Mouse (Mus musculus): ENCODE measurements around the gene Rccd1. TPM values are rescaled to one million over a fixed set of nuclear protein-coding genes. Genes with fewer than 3 reads are reported as not detected.

Rccd1 gene
- polyA plus RNA-seq, 1 experiment from 2014 or later: 10.0 TPM

DNA sequence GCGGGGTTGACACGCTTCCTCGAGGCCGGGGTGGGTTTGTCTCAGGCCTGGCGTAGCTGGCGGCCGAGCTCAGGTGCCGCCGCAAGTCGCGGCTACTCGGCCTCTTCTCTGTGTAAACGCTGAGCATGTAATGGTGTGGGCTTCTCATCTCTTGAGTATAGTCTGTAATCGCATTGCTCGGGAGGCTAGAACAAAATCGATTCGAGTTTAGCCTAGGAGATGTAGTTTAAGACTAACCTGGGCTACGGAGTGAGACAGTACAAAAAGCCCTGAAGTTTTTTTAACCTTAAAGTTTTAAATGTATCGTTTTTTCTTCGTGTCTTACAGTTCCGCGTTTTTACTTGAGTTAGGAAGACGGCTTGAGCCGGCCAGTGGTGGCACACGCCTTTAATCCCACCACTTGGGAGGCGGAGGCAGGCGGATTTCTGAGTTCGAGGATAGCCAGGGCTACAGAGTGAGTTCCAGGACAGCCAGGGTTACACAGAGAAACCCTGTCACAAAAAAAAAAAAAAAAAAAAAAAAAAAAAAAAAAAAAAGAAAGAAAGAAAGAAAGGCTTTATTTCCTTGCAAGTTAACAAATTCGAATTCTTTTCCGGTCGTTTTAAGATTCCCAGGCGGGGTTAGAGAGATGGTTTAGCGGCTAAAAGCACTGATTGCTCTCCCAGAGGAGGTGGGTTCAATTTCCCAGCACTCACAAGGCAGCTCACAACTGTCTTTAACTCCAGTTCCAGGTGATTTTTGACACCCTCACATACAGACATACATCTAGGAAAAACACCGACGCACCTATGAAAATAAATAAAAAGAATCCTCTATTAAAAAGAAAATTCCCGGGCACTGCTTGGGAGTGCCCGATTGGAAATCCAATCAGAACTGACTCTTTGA lies 29.2 kb downstream of the Rccd1 start:
- Histone ChIP-seq H3K27ac (peak overlapping the region; percentile 87), H3K27me3 (replicated peaks) (no peaks in the 10 kb centered on the region), H3K4me2 (peak overlapping the region; percentile 78), H3K4me1 (0 out of 2 replicates have a peak, but pooled peaks cover 12% of the 10 kb centered on the region), H3K9me3 (no peaks in the 10 kb centered on the region), H3K4me3 (replicated peaks) (peak overlapping the region; percentile 87), H3K36me3 (0 out of 2 replicates have a peak, but pooled peaks cover 3% of the 10 kb centered on the region), H3K9ac (peak overlapping the region; percentile 78)
- ATAC-seq (ENCODE audit: insufficient read depth, low FRiP score, low read depth): peak; percentile 44
- 7% methylated on average over 37 of the region's 37 CpGs for WGBS

DNA sequence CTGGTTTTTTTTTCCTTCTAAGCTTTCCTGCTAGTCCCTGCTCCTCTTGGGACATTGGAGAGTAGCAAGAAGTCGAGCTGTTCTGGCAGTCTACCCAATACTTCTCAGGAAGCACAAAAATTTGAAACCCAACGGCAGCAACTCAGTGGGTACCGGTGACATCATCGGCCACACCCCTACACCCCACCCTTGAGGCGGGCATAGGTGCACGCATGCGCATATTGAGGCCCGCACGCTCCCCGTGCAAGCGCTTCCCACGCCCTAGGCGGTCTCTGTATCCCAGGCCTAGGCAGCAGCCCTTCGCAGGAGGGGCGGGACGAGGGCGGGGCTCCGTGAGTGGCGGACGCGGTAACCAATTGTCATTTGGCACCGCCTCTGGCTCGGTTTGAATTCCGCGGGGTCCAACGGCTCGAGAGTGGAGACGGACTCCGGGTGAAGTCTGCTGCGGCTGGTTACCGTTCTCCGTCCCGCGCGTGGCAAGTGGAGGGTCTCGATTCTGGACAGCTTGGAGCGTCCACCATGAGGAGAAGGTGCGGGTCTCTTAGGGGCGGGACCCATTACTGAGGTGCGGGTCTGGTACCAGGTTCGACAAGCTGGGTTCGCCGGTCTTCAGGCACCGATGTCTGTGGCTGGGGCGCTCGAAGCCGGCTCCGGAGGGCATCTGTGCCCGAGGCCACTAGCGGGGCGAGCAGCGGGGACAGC lies 30.0 kb downstream of the Rccd1 start, which contains the start of gene Prc1:
TSS of gene Prc1 (plus strand) at position 389 of the 702 bp plus-strand sequence.
- H3K27me3 ChIP-seq (replicated peaks): no peaks in the 10 kb centered on the region
- H3K27ac ChIP-seq: peak within 1 kb of the TSS; percentile 87
- H3K9me3 ChIP-seq: no peaks in the 10 kb centered on the region
- H3K4me3 ChIP-seq (replicated peaks): peak within 1 kb of the TSS; percentile 87
- peak; percentile 99 for ATAC-seq (ENCODE audit: insufficient read depth, low FRiP score, low read depth)
- WGBS: under 1% methylated on average over 52 of the region's 52 CpGs
- peak within 1 kb of the TSS; percentile 78 for H3K4me2 ChIP-seq
- H3K4me1 ChIP-seq: 0 out of 2 replicates have a peak, but pooled peaks cover 12% of the 10 kb centered on the region
- H3K9ac ChIP-seq: peak within 1 kb of the TSS; percentile 78
- H3K36me3 ChIP-seq: 0 out of 2 replicates have a peak, but pooled peaks cover 3% of the 10 kb centered on the region

DNA sequence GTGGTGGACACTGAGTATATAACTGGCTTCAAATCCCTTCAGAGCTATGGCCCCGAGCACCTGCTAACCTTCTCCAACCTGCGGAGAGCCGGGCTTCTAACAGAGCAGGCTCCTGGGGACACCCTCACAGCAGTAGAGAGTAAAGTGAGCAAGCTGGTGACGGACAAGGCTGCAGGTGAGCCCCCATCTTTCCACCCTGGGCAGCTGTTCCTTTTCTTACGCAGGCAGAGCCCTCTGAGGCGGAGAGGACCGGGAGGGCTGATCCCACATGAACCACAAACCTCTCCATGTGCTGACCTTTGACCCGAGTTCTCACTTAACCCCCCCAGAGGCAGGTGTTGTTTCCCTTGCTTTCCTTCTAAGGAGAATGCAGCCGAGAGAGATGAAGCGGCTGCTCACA lies 36.5 kb downstream of the Rccd1 start:
- Histone ChIP-seq H3K9ac (no peak overlapping the region), H3K9me3 (no peaks in the 10 kb centered on the region), H3K4me3 (replicated peaks) (no peak overlapping the region), H3K27ac (no peak overlapping the region), H3K27me3 (replicated peaks) (no peaks in the 10 kb centered on the region), H3K4me1 (no peaks in the 10 kb centered on the region), H3K4me2 (no peak overlapping the region), H3K36me3 (peaks cover 24% of the 10 kb centered on the region)
- 73% methylated on average over 10 of the region's 10 CpGs for WGBS
- ATAC-seq (ENCODE audit: insufficient read depth, low FRiP score, low read depth): no peak

DNA sequence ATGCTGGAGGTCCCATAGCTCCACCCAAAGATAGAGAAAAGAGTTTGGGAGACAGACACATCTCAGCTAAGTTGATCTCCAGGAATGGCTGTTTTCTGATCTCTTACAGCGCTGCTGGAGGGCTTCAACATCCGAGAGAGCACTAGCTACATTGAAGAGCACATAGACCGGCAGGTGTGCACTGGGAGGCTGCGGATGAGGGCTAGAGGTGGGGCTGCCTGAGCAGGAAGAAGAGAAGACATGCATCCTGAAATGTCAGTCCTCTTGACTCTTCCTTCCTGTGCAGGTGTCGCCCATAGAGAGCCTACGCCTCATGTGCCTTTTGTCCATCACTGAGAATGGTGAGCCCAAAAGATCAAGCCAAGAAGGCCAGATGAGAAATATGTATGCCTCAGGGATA lies 38.5 kb downstream of the Rccd1 start:
- WGBS: 91% methylated on average over 6 of the region's 6 CpGs
- Histone ChIP-seq H3K4me1 (no peaks in the 10 kb centered on the region), H3K4me3 (replicated peaks) (no peak overlapping the region), H3K27me3 (replicated peaks) (no peaks in the 10 kb centered on the region), H3K9me3 (no peaks in the 10 kb centered on the region), H3K4me2 (no peak overlapping the region), H3K36me3 (peaks cover 25% of the 10 kb centered on the region), H3K9ac (no peak overlapping the region), H3K27ac (no peak overlapping the region)
- no peak for ATAC-seq (ENCODE audit: insufficient read depth, low FRiP score, low read depth)

DNA sequence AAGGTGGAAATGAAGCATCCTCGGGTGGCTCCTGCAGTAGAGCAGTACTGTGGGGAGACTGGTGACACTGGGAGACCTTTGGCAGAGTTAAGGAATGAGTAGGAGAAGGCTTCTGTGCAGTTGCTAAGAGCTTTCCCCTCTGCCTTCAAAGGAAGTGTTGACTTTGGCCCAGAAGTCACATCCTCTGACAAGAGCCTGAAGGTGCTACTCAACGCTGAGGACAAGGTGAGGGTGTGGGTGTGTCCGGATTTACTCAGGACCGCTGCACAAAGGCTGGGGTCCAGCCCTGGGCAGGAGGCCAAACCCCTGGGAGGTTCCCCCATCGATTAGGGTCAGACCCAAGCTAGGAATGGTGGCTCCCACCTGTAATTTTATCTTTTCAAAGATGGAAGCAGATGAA lies 39.9 kb downstream of the Rccd1 start:
- 90% methylated on average over 5 of the region's 5 CpGs for WGBS

DNA sequence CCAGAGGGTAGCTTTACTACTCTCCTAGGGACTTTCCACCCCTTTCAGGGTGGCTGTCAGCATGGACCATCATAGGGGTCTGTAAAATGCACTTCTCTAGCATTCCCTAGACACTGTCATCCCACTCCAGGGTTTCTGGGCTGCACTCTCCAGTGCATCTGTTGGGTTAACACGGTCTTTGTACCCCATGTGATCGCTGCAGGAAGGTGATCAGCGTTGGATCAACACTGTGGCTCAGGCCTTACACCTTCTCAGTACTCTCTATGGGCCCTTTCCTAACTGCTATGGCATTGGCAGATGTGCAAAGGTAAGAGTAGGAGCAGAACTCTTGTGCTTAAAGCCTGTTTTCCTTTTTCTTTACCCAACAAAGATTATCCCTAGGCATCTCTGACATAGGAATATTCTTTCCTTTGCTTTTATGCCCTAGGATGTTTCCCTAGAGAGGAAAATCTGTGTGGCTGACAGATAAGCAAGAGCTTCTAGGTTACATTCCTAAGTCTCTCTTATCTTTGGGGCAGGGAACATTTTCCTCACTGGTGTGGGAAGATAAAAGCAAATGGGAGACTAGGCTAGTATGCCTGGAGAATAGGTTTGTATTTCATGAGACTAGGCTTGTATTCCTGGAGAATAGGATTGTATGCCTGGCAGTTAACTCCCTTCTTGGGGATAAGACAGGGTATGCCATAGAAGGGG lies 40.9 kb downstream of the Rccd1 start:
- Histone ChIP-seq H3K27ac (no peak overlapping the region), H3K4me3 (replicated peaks) (no peak overlapping the region), H3K9me3 (no peaks in the 10 kb centered on the region), H3K4me2 (no peak overlapping the region), H3K9ac (no peak overlapping the region), H3K4me1 (no peaks in the 10 kb centered on the region), H3K36me3 (peaks cover 29% of the 10 kb centered on the region), H3K27me3 (replicated peaks) (no peaks in the 10 kb centered on the region)
- 82% methylated on average over 3 of the region's 3 CpGs for WGBS
- no peak for ATAC-seq (ENCODE audit: insufficient read depth, low FRiP score, low read depth)

More for the DNA sequence above, 39.9 kb downstream of the Rccd1 start:
- Histone ChIP-seq H3K27me3 (replicated peaks) (no peaks in the 10 kb centered on the region), H3K4me3 (replicated peaks) (no peak overlapping the region), H3K9ac (no peak overlapping the region), H3K9me3 (no peaks in the 10 kb centered on the region), H3K4me2 (no peak overlapping the region), H3K27ac (no peak overlapping the region), H3K36me3 (peaks cover 29% of the 10 kb centered on the region), H3K4me1 (no peaks in the 10 kb centered on the region)
- no peak for ATAC-seq (ENCODE audit: insufficient read depth, low FRiP score, low read depth)

DNA sequence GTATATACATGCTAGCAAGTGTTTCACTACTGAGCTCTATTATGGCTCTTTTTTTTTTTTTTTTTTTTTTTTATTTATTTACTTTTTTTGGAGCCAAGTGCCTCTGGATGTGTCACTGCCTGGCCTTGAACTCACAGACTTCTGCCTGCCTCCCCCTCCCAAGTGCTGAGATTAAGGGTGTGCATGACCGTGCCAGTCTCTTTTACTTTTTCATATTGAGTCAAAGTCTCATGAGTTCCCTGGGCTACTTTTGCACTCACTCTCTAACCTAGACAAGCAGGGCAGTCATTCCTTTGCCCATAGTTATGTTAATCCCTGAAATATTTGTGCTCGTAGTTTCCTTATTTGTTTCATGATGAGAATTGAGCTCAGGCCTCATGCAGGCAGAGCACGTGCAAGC lies 42.6 kb downstream of the Rccd1 start:
- Histone ChIP-seq H3K27me3 (replicated peaks) (no peaks in the 10 kb centered on the region), H3K36me3 (peaks cover 32% of the 10 kb centered on the region), H3K9ac (no peak overlapping the region), H3K27ac (no peak overlapping the region), H3K4me2 (no peak overlapping the region), H3K4me3 (replicated peaks) (no peak overlapping the region), H3K9me3 (no peaks in the 10 kb centered on the region), H3K4me1 (no peaks in the 10 kb centered on the region)
- no peak for ATAC-seq (ENCODE audit: insufficient read depth, low FRiP score, low read depth)
- 83% methylated on average over 3 of the region's 3 CpGs for WGBS

DNA sequence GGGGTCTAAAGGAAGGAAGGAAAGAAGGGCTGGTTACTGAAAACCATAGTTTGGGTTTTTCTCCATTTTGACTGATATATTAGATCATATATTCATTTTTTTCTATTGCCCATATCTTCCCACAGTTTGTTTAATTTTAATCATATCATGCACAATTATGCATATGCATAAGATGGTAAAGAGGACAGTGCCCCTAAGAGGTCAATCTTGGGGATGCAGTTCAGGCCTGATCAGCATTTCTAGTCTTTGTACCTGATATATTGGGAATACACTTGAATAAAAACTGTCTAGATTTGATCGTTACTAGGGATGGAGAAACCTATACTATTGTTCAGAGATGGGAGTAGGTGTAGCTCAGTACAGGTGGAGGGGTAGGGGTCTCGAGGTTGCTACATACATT lies 43.3 kb downstream of the Rccd1 start:
- H3K4me1 ChIP-seq: no peaks in the 10 kb centered on the region
- no peaks in the 10 kb centered on the region for H3K27me3 ChIP-seq (replicated peaks)
- no peak overlapping the region for H3K27ac ChIP-seq
- H3K9me3 ChIP-seq: no peaks in the 10 kb centered on the region
- no peak overlapping the region for H3K4me3 ChIP-seq (replicated peaks)
- whole genome bisulfite sequencing: 84% methylated on average over 2 of the region's 2 CpGs
- H3K4me2 ChIP-seq: no peak overlapping the region
- ATAC-seq (ENCODE audit: insufficient read depth, low FRiP score, low read depth): no peak
- H3K9ac ChIP-seq: no peak overlapping the region
- peaks cover 32% of the 10 kb centered on the region for H3K36me3 ChIP-seq

DNA sequence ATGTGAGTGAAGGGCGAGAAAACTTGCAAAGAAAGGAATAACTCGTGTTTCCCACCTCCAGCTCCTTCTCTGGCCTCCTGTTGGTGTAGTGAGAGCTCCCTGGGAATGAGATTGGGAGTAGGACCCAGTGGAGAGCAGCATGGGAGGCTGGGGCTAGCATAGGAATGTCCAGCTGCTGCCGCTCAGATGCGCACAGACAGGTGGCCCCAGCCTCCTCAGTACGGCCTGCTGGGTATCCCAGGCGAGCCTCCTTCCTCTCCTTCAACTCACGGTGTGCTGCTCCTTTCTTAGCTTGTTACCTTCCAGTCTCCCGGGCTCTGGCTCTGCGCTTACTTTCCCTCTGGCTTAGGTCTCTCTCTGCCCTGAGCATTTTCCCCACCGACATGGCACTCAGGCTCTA lies 44.2 kb downstream of the Rccd1 start:
- H3K4me3 ChIP-seq (replicated peaks): no peak overlapping the region

DNA sequence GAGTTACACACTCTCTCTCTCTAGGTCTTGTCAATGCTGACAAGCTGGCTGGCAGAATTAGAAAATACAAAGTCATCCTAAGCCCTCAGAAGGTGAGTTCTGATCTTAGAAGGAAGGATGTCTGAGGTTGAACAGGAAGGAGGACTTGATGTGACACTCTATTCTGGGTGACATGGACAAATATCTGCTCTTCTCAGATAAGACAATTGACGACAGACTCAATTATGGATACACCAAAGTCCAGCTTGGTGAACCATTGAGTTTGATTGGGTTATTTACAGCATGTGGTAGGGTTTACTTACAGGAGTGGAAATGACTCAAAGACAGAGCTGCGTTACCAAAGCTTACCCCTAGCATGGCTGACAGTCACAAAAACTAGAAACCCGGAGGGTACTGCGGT lies 47.9 kb downstream of the Rccd1 start:
- Histone ChIP-seq H3K4me2 (no peak overlapping the region), H3K4me1 (no peaks in the 10 kb centered on the region), H3K27me3 (replicated peaks) (no peaks in the 10 kb centered on the region), H3K36me3 (peaks cover 37% of the 10 kb centered on the region), H3K4me3 (replicated peaks) (no peak overlapping the region), H3K9me3 (no peaks in the 10 kb centered on the region), H3K27ac (no peak overlapping the region), H3K9ac (no peak overlapping the region)
- ATAC-seq (ENCODE audit: insufficient read depth, low FRiP score, low read depth): no peak
- WGBS: 91% methylated on average over 4 of the region's 4 CpGs

More for the DNA sequence above, 44.2 kb downstream of the Rccd1 start:
- no peak for ATAC-seq (ENCODE audit: insufficient read depth, low FRiP score, low read depth)
- Histone ChIP-seq H3K4me1 (no peaks in the 10 kb centered on the region), H3K9ac (no peak overlapping the region), H3K9me3 (no peaks in the 10 kb centered on the region), H3K4me2 (no peak overlapping the region), H3K36me3 (peaks cover 31% of the 10 kb centered on the region), H3K27ac (no peak overlapping the region), H3K27me3 (replicated peaks) (no peaks in the 10 kb centered on the region)
- whole genome bisulfite sequencing: 81% methylated on average over 10 of the region's 10 CpGs

DNA sequence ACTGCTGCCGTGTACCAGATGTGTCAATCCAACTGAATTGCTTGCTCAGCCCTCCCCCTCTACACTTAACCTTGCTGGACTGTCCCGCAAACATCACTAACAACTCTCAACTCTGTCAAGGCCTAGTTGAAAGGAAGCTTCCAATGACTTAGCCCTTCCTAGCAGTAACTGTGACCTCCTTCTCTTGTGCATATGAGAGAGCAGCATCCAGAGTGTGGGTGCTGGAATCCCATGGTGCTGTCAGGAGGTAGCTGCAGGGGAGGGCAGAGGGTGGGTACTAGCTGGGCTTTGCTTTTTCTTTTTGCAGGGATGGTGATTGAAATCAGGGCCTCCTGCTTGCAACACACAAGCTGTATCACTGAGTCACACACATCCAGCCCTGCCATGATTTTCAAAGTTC lies 50.8 kb downstream of the Rccd1 start:
- Histone ChIP-seq H3K4me3 (replicated peaks) (no peak overlapping the region), H3K4me1 (no peaks in the 10 kb centered on the region; the same call in 1 of the 2 replicates), H3K27me3 (replicated peaks) (no peaks in the 10 kb centered on the region), H3K9ac (no peak overlapping the region), H3K4me2 (no peak overlapping the region), H3K36me3 (peaks cover 32% of the 10 kb centered on the region), H3K9me3 (no peaks in the 10 kb centered on the region), H3K27ac (no peak overlapping the region)
- WGBS: 88% methylated on average over 2 of the region's 2 CpGs
- no peak for ATAC-seq (ENCODE audit: insufficient read depth, low FRiP score, low read depth)
